Mouse (Mus musculus): ENCODE data around the gene Lcor.

Gene Lcor

GRCm38 (mm10) chr19:41560856-41561255 lies 78.4 kb downstream of the Lcor start:
- no peak for DNase-seq (ENCODE audit: low read depth, low spot score)

- DNase-seq (ENCODE audit: low read depth, low spot score): no peak
These were observed 86.4 kb downstream of the Lcor start for GRCm38 (mm10) chr19:41568791-41569190.

GRCm38 (mm10) chr19:41573700-41574099 lies 91.3 kb downstream of the Lcor start:
- DNase-seq (ENCODE audit: low read depth, low spot score): no peak

GRCm38 (mm10) chr19:41577576-41577975 lies 95.1 kb downstream of the Lcor start:
- DNase-seq (ENCODE audit: low read depth, low spot score): no peak

- DNase-seq (ENCODE audit: low read depth, low spot score): no peak
These were observed 97.0 kb downstream of the Lcor start for GRCm38 (mm10) chr19:41579311-41579920.

GRCm38 (mm10) chr19:41581706-41582420 lies 99.4 kb downstream of the Lcor start, which contains the start of gene Gm340:
Gene Gm340, plus strand, starts transcription at chr19:41582370.
- DNase-seq (ENCODE audit: low read depth, low spot score): no peak

GRCm38 (mm10) chr19:41582918-41583514 lies 100.6 kb downstream of the Lcor start:
- no peak for DNase-seq (ENCODE audit: low read depth, low spot score)

- DNase-seq (ENCODE audit: low read depth, low spot score): no peak
These were observed 104.3 kb downstream of the Lcor start for GRCm38 (mm10) chr19:41586752-41587151.

- DNase-seq (ENCODE audit: low read depth, low spot score): no peak
These were observed 105.2 kb downstream of the Lcor start for GRCm38 (mm10) chr19:41587431-41588222.

GRCm38 (mm10) chr19:41589026-41589425 lies 106.6 kb downstream of the Lcor start:
- no peak for DNase-seq (ENCODE audit: low read depth, low spot score)

GRCm38 (mm10) chr19:41589681-41590080 lies 107.2 kb downstream of the Lcor start:
- DNase-seq (ENCODE audit: low read depth, low spot score): no peak

- DNase-seq (ENCODE audit: low read depth, low spot score): no peak
These were observed 109.4 kb downstream of the Lcor start for GRCm38 (mm10) chr19:41591808-41592207.

GRCm38 (mm10) chr19:41597170-41597894 lies 114.9 kb downstream of the Lcor start:
- no peak for DNase-seq (ENCODE audit: low read depth, low spot score)

GRCm38 (mm10) chr19:41600647-41601046 lies 118.2 kb downstream of the Lcor start:
- no peak for DNase-seq (ENCODE audit: low read depth, low spot score)

GRCm38 (mm10) chr19:41606208-41606987 lies 124.0 kb downstream of the Lcor start:
- no peak for DNase-seq (ENCODE audit: low read depth, low spot score)

GRCm38 (mm10) chr19:41611683-41612082 lies 129.2 kb downstream of the Lcor start:
- no peak for DNase-seq (ENCODE audit: low read depth, low spot score)
